25 mouse cellular contexts compared by ENCODE assay signal in the genomic region with DNA sequence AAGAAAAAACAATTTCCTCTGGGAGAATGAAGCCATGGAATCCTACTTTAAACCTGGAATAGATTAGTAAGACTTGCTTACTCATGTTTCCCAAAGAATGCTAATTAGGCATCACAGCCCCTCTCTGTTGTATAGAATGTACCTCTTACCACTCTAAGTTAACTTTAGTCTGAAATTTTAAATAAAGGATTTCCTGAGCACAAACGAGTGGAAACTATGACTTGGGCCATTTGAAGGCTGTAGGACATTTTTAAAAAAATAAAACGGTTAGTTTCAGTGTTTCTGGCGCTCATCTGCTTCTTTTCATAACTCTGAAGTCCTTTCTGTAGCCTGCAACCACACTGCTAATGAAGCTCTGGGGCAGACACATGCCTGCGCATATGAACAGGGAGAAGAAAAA.
DNase-seq lines count a peak whose midpoint lies in the region; ATAC-seq and TF ChIP-seq lines count a peak whose summit lies in the region.
"Had no signal": no experiment of that assay in that cellular context is flagged by ENCODE, and none has a peak within 500 bp of the region (broad histone marks: within the 10 kb centered on the region; RNA-seq: fewer than 3 reads in every experiment).

No protein-coding gene starts in this region.

- no peak overlapping the region for H3K9ac ChIP-seq in forebrain, embryonic 16.5 days (replicated peaks; ENCODE audit: low read depth, low read length)
- H3K9ac ChIP-seq in midbrain, postnatal 0 days (replicated peaks; ENCODE audit: low read length, poor library complexity, severe bottlenecking): no peak overlapping the region
- no peak overlapping the region for H3K9ac ChIP-seq in embryonic facial prominence, embryonic 15.5 days
- no peak overlapping the region for H3K9ac ChIP-seq in forebrain, embryonic 15.5 days (replicated peaks)
- no peak overlapping the region for H3K9ac ChIP-seq in liver, embryonic 12.5 days
- H3K9ac ChIP-seq: heart, embryonic 12.5 days; hindbrain, embryonic 15.5 days; lung, embryonic 15.5 days; neural tube, embryonic 13.5 days; stomach, embryonic 15.5 days had no signal

- DNase-seq in forebrain, embryonic 10.5 days (ENCODE audit: extremely low spot score, low spot score): no peak
- DNase-seq in midbrain, embryonic 10.5 days (ENCODE audit: low spot score): no peak
- no peak for DNase-seq in midbrain, postnatal 0 days (ENCODE audit: low spot score)
- no peak for DNase-seq in natural killer cell, adult 2 months (ENCODE audit: low spot score in 2 of 2)
- DNase-seq: adrenal gland, postnatal 36 days; cerebellum, adult 18-20 months; cerebellum, postnatal 14 days; gastrocnemius, postnatal 36 days; heart, adult 18-20 months; kidney, adult 11 months; kidney, postnatal 14 days; thymus, postnatal 14 days had no signal

- no peak for TF ChIP-seq CTCF in midbrain, postnatal 0 days (IDR thresholded peaks at IDR 0.05)

- no peaks in the 10 kb centered on the region for H3K27me3 ChIP-seq in forebrain, embryonic 10.5 days (ENCODE audit: poor library complexity, severe bottlenecking)
- no peaks in the 10 kb centered on the region for H3K27me3 ChIP-seq in forebrain, embryonic 16.5 days (replicated peaks; ENCODE audit: control insufficient read depth, insufficient read depth, low read length)
- H3K27me3 ChIP-seq in midbrain, embryonic 10.5 days (ENCODE audit: low read depth, poor library complexity, severe bottlenecking): peaks cover 59% of the 10 kb centered on the region
- H3K27me3 ChIP-seq in midbrain, postnatal 0 days (ENCODE audit: insufficient read depth, low read length): no peaks in the 10 kb centered on the region
- H3K27me3 ChIP-seq in embryonic facial prominence, embryonic 15.5 days: no peaks in the 10 kb centered on the region
- H3K27me3 ChIP-seq in forebrain, embryonic 15.5 days: no peaks in the 10 kb centered on the region
- H3K27me3 ChIP-seq in liver, embryonic 12.5 days (replicated peaks): no peaks in the 10 kb centered on the region
- H3K27me3 ChIP-seq: heart, embryonic 12.5 days; hindbrain, embryonic 15.5 days; lung, embryonic 15.5 days; neural tube, embryonic 13.5 days; stomach, embryonic 15.5 days had no signal

- H3K27ac ChIP-seq in forebrain, embryonic 10.5 days: peak overlapping the region; percentile 89
- H3K27ac ChIP-seq in forebrain, embryonic 16.5 days (ENCODE audit: low read length): no peak overlapping the region
- H3K27ac ChIP-seq in midbrain, embryonic 10.5 days (replicated peaks): 0 out of 2 replicates have a peak overlapping the region, but pooled peaks have one; percentile 18
- no peak overlapping the region for H3K27ac ChIP-seq in midbrain, postnatal 0 days (ENCODE audit: low read depth, low read length)
- peak overlapping the region; percentile 73 for H3K27ac ChIP-seq in embryonic facial prominence, embryonic 15.5 days (replicated peaks)
- 0 out of 2 replicates have a peak overlapping the region, but pooled peaks have one; percentile 11 for H3K27ac ChIP-seq in forebrain, embryonic 15.5 days (replicated peaks)
- no peak overlapping the region for H3K27ac ChIP-seq in liver, embryonic 12.5 days
- H3K27ac ChIP-seq: lung, embryonic 15.5 days; neural tube, embryonic 13.5 days; stomach, embryonic 15.5 days had no signal

- peak overlapping the region; percentile 38; the same call in 1 of the 2 replicates for H3K4me3 ChIP-seq in forebrain, embryonic 10.5 days
- H3K4me3 ChIP-seq in forebrain, embryonic 16.5 days (replicated peaks; ENCODE audit: low read length): no peak overlapping the region
- H3K4me3 ChIP-seq in midbrain, embryonic 10.5 days: no peak overlapping the region
- no peak overlapping the region for H3K4me3 ChIP-seq in midbrain, postnatal 0 days (ENCODE audit: low read depth, low read length)
- no peak overlapping the region for H3K4me3 ChIP-seq in embryonic facial prominence, embryonic 15.5 days (replicated peaks)
- H3K4me3 ChIP-seq in forebrain, embryonic 15.5 days: no peak overlapping the region
- H3K4me3 ChIP-seq in liver, embryonic 12.5 days: no peak overlapping the region
- H3K4me3 ChIP-seq: heart, embryonic 12.5 days; hindbrain, embryonic 15.5 days; lung, embryonic 15.5 days; myocyte; neural tube, embryonic 13.5 days; stomach, embryonic 15.5 days had no signal

- H3K4me1 ChIP-seq in forebrain, embryonic 10.5 days: peaks cover 100% of the 10 kb centered on the region
- peaks cover 70% of the 10 kb centered on the region for H3K4me1 ChIP-seq in forebrain, embryonic 16.5 days (replicated peaks; ENCODE audit: control insufficient read depth, insufficient read depth, low read length)
- H3K4me1 ChIP-seq in midbrain, embryonic 10.5 days: peaks cover 99% of the 10 kb centered on the region
- H3K4me1 ChIP-seq in midbrain, postnatal 0 days (ENCODE audit: insufficient read depth, low read length): peaks cover 18% of the 10 kb centered on the region; the same call in 1 of the 2 replicates
- H3K4me1 ChIP-seq in embryonic facial prominence, embryonic 15.5 days: peaks cover 59% of the 10 kb centered on the region
- peaks cover 86% of the 10 kb centered on the region for H3K4me1 ChIP-seq in forebrain, embryonic 15.5 days
- H3K4me1 ChIP-seq in liver, embryonic 12.5 days: no peaks in the 10 kb centered on the region

- ATAC-seq in forebrain, embryonic 16.5 days: no peak
- ATAC-seq in midbrain, postnatal 0 days (ENCODE audit: low FRiP score): no peak
- no peak for ATAC-seq in embryonic facial prominence, embryonic 15.5 days (ENCODE audit: insufficient number of reproducible peaks, low FRiP score, low TSS enrichment, low read depth)
- no peak for ATAC-seq in forebrain, embryonic 15.5 days (replicated peaks)
- no peak for ATAC-seq in liver, embryonic 12.5 days
- ATAC-seq: inflammation-experienced regulatory T-cells, adult 6 months; midbrain, embryonic 16.5 days had no signal

- H3K9me3 ChIP-seq in forebrain, embryonic 10.5 days: no peaks in the 10 kb centered on the region
- H3K9me3 ChIP-seq in forebrain, embryonic 16.5 days (ENCODE audit: control insufficient read depth, low read length): no peaks in the 10 kb centered on the region
- no peaks in the 10 kb centered on the region for H3K9me3 ChIP-seq in midbrain, embryonic 10.5 days (replicated peaks)
- H3K9me3 ChIP-seq in midbrain, postnatal 0 days (ENCODE audit: low read length): no peaks in the 10 kb centered on the region
- H3K9me3 ChIP-seq in embryonic facial prominence, embryonic 15.5 days (replicated peaks): no peaks in the 10 kb centered on the region
- H3K9me3 ChIP-seq in forebrain, embryonic 15.5 days: no peaks in the 10 kb centered on the region
- no peaks in the 10 kb centered on the region for H3K9me3 ChIP-seq in liver, embryonic 12.5 days (replicated peaks)
- H3K9me3 ChIP-seq: heart, embryonic 12.5 days; hindbrain, embryonic 15.5 days; lung, embryonic 15.5 days; neural tube, embryonic 13.5 days; stomach, embryonic 15.5 days had no signal

- H3K4me2 ChIP-seq in forebrain, embryonic 16.5 days (ENCODE audit: low read length): no peak overlapping the region
- H3K4me2 ChIP-seq in midbrain, postnatal 0 days (ENCODE audit: low read depth, low read length, poor library complexity, severe bottlenecking): no peak overlapping the region
- H3K4me2 ChIP-seq in embryonic facial prominence, embryonic 15.5 days (replicated peaks): no peak overlapping the region
- no peak overlapping the region for H3K4me2 ChIP-seq in forebrain, embryonic 15.5 days (replicated peaks)
- H3K4me2 ChIP-seq in liver, embryonic 12.5 days: no peak overlapping the region
- H3K4me2 ChIP-seq: heart, embryonic 12.5 days; hindbrain, embryonic 15.5 days; lung, embryonic 15.5 days; midbrain, embryonic 11.5 days; neural tube, embryonic 13.5 days; stomach, embryonic 15.5 days had no signal

- H3K36me3 ChIP-seq in forebrain, embryonic 10.5 days (replicated peaks): peaks cover 16% of the 10 kb centered on the region
- no peaks in the 10 kb centered on the region for H3K36me3 ChIP-seq in forebrain, embryonic 16.5 days (ENCODE audit: control insufficient read depth, insufficient read depth)
- H3K36me3 ChIP-seq in midbrain, embryonic 10.5 days: peaks cover 14% of the 10 kb centered on the region
- H3K36me3 ChIP-seq in midbrain, postnatal 0 days (ENCODE audit: insufficient read depth, low read length): no peaks in the 10 kb centered on the region
- H3K36me3 ChIP-seq in embryonic facial prominence, embryonic 15.5 days: no peaks in the 10 kb centered on the region
- no peaks in the 10 kb centered on the region for H3K36me3 ChIP-seq in forebrain, embryonic 15.5 days
- no peaks in the 10 kb centered on the region for H3K36me3 ChIP-seq in liver, embryonic 12.5 days
- H3K36me3 ChIP-seq: hindbrain, embryonic 15.5 days; lung, embryonic 15.5 days; neural tube, embryonic 13.5 days; stomach, embryonic 15.5 days had no signal

- 46% methylated on average over 4 of the region's 4 CpGs for WGBS in forebrain, embryonic 10.5 days
- WGBS in forebrain, embryonic 16.5 days: 13% methylated on average over 4 of the region's 4 CpGs
- 82% methylated on average over 4 of the region's 4 CpGs for WGBS in midbrain, embryonic 10.5 days
- WGBS in midbrain, postnatal 0 days: 59% methylated on average over 4 of the region's 4 CpGs
- WGBS in embryonic facial prominence, embryonic 15.5 days: 21% methylated on average over 4 of the region's 4 CpGs
- WGBS in forebrain, embryonic 15.5 days: 17% methylated on average over 4 of the region's 4 CpGs
- 67% methylated on average over 4 of the region's 4 CpGs for WGBS in liver, embryonic 12.5 days (ENCODE audit: insufficient replicate concordance)

Comparison
In these comparisons a context has a peak if more than half of its experiments do, and no peak if none do; other contexts are left out.
1. H3K27ac ChIP-seq: peak in forebrain, embryonic 10.5 days (single experiment), midbrain, embryonic 10.5 days (single experiment), embryonic facial prominence, embryonic 15.5 days (single experiment) and forebrain, embryonic 15.5 days (single experiment); none in forebrain, embryonic 16.5 days (single experiment), midbrain, postnatal 0 days (single experiment) and liver, embryonic 12.5 days (single experiment).